Mouse (Mus musculus): ENCODE results near the gene Unc5c. TPM values are rescaled to one million over a fixed set of nuclear protein-coding genes. Genes with fewer than 3 reads are reported as not detected.

The Unc5c gene
- polyA plus RNA-seq, 1 experiment from 2014 or later = 10.2 TPM

DNA sequence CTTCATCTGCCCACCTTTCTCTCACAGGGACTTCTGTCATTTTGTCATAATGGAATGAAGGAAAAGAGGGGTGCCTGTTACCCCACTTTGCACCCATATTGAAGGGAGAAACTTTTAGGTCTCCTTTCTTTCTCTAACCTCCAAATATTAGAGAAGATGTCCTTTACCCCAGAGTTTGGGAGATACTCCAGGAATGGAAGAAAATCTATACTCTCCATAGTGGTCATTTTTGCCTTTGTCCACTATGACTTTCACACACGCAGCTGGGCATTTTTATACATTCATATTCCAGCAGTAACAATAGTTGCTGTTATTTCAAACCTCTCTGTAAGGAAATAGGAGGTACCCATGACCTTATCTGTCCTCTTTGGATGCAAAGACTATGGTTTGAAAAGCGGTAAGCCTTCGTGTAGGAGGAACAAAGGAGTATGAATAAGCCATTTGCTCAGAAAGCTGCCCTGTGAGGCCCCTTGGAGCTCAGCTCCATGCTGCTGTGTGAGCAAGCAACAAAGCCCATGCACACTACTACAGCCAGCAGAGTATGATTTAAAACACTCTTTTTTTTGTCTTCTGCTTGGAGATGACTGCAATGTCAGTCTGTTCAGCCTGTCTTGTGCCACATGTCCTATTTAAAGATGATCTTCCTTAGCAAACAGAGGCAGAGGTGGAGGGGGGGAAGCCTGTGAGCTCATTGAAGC lies 353.7 kb downstream of the Unc5c start:
- Histone ChIP-seq H3K27ac (ENCODE audit: low read length) (peak overlapping the region; percentile 55), H3K9me3 (replicated peaks; ENCODE audit: control insufficient read depth, low read length, poor library complexity, severe bottlenecking) (no peaks in the 10 kb centered on the region), H3K27me3 (ENCODE audit: control insufficient read depth, insufficient read depth, low read depth, low read length) (no peaks in the 10 kb centered on the region), H3K4me2 (ENCODE audit: low read length) (peak overlapping the region; percentile 37), H3K9ac (ENCODE audit: low read depth, low read length) (0 out of 2 replicates have a peak overlapping the region, but pooled peaks have one; percentile 20), H3K4me3 (ENCODE audit: low read depth, low read length) (no peak overlapping the region), H3K36me3 (ENCODE audit: control insufficient read depth, insufficient read depth, low read length) (no peaks in the 10 kb centered on the region), H3K4me1 (ENCODE audit: control insufficient read depth, insufficient read depth, low read length) (peaks cover 12% of the 10 kb centered on the region)
- peak; percentile 59 for ATAC-seq
- 10% methylated on average over 3 of the region's 3 CpGs for WGBS

DNA sequence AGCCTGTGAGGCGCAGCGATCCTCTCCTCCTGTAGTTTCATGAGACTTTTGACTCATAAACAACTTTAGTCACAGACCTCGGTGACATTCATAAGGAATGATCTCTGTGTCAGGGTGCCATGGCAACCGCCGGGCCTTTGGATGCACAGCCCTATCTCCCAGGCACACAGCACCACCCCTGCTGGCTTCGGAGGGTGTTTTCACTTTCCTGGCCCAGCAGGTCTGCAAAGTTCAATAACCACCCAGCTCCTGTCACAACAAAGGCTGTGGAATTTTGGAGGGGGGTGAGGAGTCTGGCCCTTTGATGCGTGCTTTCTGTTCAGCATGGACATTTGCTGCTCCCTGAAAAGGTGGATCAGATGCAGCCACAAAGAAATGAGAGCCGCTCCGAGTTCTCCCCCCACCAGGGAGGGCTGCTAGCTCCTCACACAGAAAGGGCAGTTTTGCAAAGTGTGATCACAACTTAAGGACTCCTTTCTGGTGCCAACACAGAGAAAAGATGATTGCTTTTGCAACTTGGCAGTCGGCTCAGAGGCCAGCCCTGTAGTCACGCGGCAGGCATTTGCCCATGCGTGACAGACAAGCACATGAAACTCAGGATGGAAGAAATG lies 354.4 kb downstream of the Unc5c start:
- Histone ChIP-seq H3K4me3 (ENCODE audit: low read depth, low read length) (no peak overlapping the region), H3K9ac (ENCODE audit: low read depth, low read length) (0 out of 2 replicates have a peak overlapping the region, but pooled peaks have one; percentile 20), H3K9me3 (replicated peaks; ENCODE audit: control insufficient read depth, low read length, poor library complexity, severe bottlenecking) (no peaks in the 10 kb centered on the region), H3K27ac (ENCODE audit: low read length) (peak overlapping the region; percentile 55), H3K27me3 (ENCODE audit: control insufficient read depth, insufficient read depth, low read depth, low read length) (no peaks in the 10 kb centered on the region), H3K4me1 (ENCODE audit: control insufficient read depth, insufficient read depth, low read length) (peaks cover 12% of the 10 kb centered on the region), H3K36me3 (ENCODE audit: control insufficient read depth, insufficient read depth, low read length) (no peaks in the 10 kb centered on the region), H3K4me2 (ENCODE audit: low read length) (peak overlapping the region; percentile 37)
- ATAC-seq = peak; percentile 96
- 3% methylated on average over 13 of the region's 13 CpGs for WGBS

- H3K4me3 ChIP-seq (ENCODE audit: low read depth, low read length) = no peak overlapping the region
- H3K27me3 ChIP-seq (ENCODE audit: control insufficient read depth, insufficient read depth, low read depth, low read length) = no peaks in the 10 kb centered on the region
- H3K9me3 ChIP-seq (replicated peaks; ENCODE audit: control insufficient read depth, low read length, poor library complexity, severe bottlenecking) = no peaks in the 10 kb centered on the region
- WGBS = 94% methylated on average over 5 of the region's 5 CpGs
- no peak overlapping the region for H3K9ac ChIP-seq (ENCODE audit: low read depth, low read length)
- no peak overlapping the region for H3K4me2 ChIP-seq (ENCODE audit: low read length)
- no peaks in the 10 kb centered on the region for H3K36me3 ChIP-seq (ENCODE audit: control insufficient read depth, insufficient read depth, low read length)
- no peak for ATAC-seq
- no peak overlapping the region for H3K27ac ChIP-seq (ENCODE audit: low read length)
- H3K4me1 ChIP-seq (ENCODE audit: control insufficient read depth, insufficient read depth, low read length) = no peaks in the 10 kb centered on the region
Observed at GRCm38 (mm10) chr3:141828301-141828700, 363.3 kb downstream of the Unc5c start.

GRCm38 (mm10) chr3:141831135-141831534 lies 366.1 kb downstream of the Unc5c start:
- Histone ChIP-seq H3K4me2 (ENCODE audit: low read length) (no peak overlapping the region), H3K4me1 (ENCODE audit: control insufficient read depth, insufficient read depth, low read length) (no peaks in the 10 kb centered on the region), H3K27me3 (ENCODE audit: control insufficient read depth, insufficient read depth, low read depth, low read length) (no peaks in the 10 kb centered on the region), H3K36me3 (ENCODE audit: control insufficient read depth, insufficient read depth, low read length) (no peaks in the 10 kb centered on the region), H3K9ac (ENCODE audit: low read depth, low read length) (no peak overlapping the region), H3K27ac (ENCODE audit: low read length) (no peak overlapping the region), H3K9me3 (replicated peaks; ENCODE audit: control insufficient read depth, low read length, poor library complexity, severe bottlenecking) (no peaks in the 10 kb centered on the region), H3K4me3 (ENCODE audit: low read depth, low read length) (no peak overlapping the region)
- WGBS = 14% methylated on average over 3 of the region's 3 CpGs
- ATAC-seq = peak; percentile 83

DNA sequence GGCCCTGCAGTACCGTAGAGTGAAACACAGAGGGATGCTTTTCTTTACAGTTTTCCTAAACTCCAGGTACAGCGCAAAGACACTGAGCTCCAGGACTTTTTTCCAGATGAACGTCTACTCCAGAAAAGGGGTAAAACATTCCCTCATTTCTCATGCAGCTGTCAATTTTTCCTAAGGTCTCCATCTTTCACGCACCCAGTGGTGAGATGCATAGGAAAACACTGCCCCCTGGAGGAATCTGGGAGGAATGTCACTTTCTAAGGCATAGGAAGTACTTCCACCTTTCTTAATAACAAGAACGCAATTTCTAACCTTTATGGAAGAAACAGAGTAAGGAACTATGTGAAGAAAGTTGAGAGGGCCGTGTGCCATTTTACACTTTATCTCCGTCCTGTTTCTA lies 373.8 kb downstream of the Unc5c start:
- peak; percentile 14; the same call in 1 of the 2 replicates for ATAC-seq
- H3K4me2 ChIP-seq (ENCODE audit: low read length) = no peak overlapping the region
- H3K27ac ChIP-seq (ENCODE audit: low read length) = no peak overlapping the region
- H3K9me3 ChIP-seq (replicated peaks; ENCODE audit: control insufficient read depth, low read length, poor library complexity, severe bottlenecking) = no peaks in the 10 kb centered on the region
- no peaks in the 10 kb centered on the region for H3K36me3 ChIP-seq (ENCODE audit: control insufficient read depth, insufficient read depth, low read length)
- H3K4me1 ChIP-seq (ENCODE audit: control insufficient read depth, insufficient read depth, low read length) = no peaks in the 10 kb centered on the region
- WGBS = 40% methylated on average over 7 of the region's 7 CpGs
- no peaks in the 10 kb centered on the region for H3K27me3 ChIP-seq (ENCODE audit: control insufficient read depth, insufficient read depth, low read depth, low read length)
- H3K9ac ChIP-seq (ENCODE audit: low read depth, low read length) = no peak overlapping the region
- H3K4me3 ChIP-seq (ENCODE audit: low read depth, low read length) = no peak overlapping the region

DNA sequence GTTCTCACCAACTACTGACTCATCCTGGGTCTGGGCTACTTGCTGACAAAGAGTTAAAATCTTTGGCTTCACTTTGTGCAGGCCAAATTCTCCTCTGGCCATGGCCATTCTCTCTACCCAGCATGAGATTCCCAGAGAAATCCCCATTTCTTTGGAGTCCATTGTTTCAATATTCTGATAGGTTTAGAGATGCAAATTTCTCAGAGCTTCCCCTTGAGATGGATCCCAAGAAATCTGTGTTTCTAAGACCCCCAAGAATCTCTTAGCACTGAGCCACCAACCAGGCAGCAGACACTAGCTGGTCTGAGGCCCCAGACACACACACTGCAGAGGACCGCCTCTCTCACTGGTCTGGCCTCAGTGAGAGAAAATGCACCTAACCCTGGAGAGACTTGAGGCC lies 384.2 kb downstream of the Unc5c start:
- no peak for ATAC-seq
- no peak overlapping the region for H3K27ac ChIP-seq (ENCODE audit: low read length)
- H3K4me2 ChIP-seq (ENCODE audit: low read length) = no peak overlapping the region
- 15% methylated on average over 1 of the region's 1 CpGs for WGBS
- H3K4me3 ChIP-seq (ENCODE audit: low read depth, low read length) = no peak overlapping the region
- no peaks in the 10 kb centered on the region for H3K36me3 ChIP-seq (ENCODE audit: control insufficient read depth, insufficient read depth, low read length)
- H3K4me1 ChIP-seq (ENCODE audit: control insufficient read depth, insufficient read depth, low read length) = no peaks in the 10 kb centered on the region
- H3K9ac ChIP-seq (ENCODE audit: low read depth, low read length) = no peak overlapping the region
- H3K27me3 ChIP-seq (ENCODE audit: control insufficient read depth, insufficient read depth, low read depth, low read length) = no peaks in the 10 kb centered on the region
- no peaks in the 10 kb centered on the region for H3K9me3 ChIP-seq (replicated peaks; ENCODE audit: control insufficient read depth, low read length, poor library complexity, severe bottlenecking)

DNA sequence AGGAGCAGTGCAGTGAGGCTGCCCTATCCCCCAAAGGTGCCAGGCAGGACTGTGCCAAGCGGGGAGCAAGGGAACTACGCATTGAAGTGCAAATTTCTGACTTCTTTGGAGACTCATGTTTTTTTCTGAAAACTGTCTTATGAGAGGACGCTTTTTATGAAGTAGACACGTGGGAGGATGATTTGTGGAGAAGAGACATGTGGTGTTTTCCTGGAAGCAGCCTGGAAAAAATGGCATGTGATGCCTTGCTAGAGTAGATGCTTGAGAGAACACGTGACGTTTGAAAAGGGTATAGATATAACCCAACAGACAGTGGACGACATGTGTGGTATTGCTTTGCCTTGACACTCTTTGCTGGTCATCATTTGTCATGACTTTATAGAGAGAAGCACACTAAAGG lies 385.1 kb downstream of the Unc5c start:
- ATAC-seq = no peak
- Histone ChIP-seq H3K4me3 (ENCODE audit: low read depth, low read length) (no peak overlapping the region), H3K4me1 (ENCODE audit: control insufficient read depth, insufficient read depth, low read length) (no peaks in the 10 kb centered on the region), H3K9ac (ENCODE audit: low read depth, low read length) (no peak overlapping the region), H3K9me3 (replicated peaks; ENCODE audit: control insufficient read depth, low read length, poor library complexity, severe bottlenecking) (no peaks in the 10 kb centered on the region), H3K27me3 (ENCODE audit: control insufficient read depth, insufficient read depth, low read depth, low read length) (no peaks in the 10 kb centered on the region), H3K27ac (ENCODE audit: low read length) (no peak overlapping the region), H3K4me2 (ENCODE audit: low read length) (no peak overlapping the region), H3K36me3 (ENCODE audit: control insufficient read depth, insufficient read depth, low read length) (no peaks in the 10 kb centered on the region)
- 79% methylated on average over 7 of the region's 7 CpGs for WGBS

DNA sequence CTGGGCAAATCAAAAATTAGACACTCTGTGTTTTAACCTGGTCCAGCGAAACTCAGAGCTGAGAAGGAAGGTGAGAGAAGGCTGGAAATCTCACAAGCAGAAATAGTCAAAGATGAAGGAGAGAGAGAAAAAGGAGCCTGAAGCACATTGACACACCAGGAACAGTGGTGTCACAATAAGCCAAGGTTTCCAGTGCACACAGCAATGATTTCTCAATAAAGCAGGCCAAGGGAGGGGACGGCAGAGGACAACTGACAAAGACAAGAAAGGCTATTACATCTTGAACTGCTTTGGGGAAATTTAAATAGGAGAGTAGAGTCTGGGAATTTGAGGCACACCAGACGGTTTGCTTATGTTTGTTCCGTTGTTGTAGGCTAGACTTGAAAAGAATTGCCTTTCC lies 389.3 kb downstream of the Unc5c start:
- H3K4me2 ChIP-seq (ENCODE audit: low read length) = no peak overlapping the region
- no peaks in the 10 kb centered on the region for H3K4me1 ChIP-seq (ENCODE audit: control insufficient read depth, insufficient read depth, low read length)
- H3K4me3 ChIP-seq (ENCODE audit: low read depth, low read length) = no peak overlapping the region
- ATAC-seq = no peak
- H3K27me3 ChIP-seq (ENCODE audit: control insufficient read depth, insufficient read depth, low read depth, low read length) = no peaks in the 10 kb centered on the region
- H3K36me3 ChIP-seq (ENCODE audit: control insufficient read depth, insufficient read depth, low read length) = no peaks in the 10 kb centered on the region
- H3K9ac ChIP-seq (ENCODE audit: low read depth, low read length) = no peak overlapping the region
- no peaks in the 10 kb centered on the region for H3K9me3 ChIP-seq (replicated peaks; ENCODE audit: control insufficient read depth, low read length, poor library complexity, severe bottlenecking)
- H3K27ac ChIP-seq (ENCODE audit: low read length) = no peak overlapping the region
- WGBS = 78% methylated on average over 4 of the region's 4 CpGs

DNA sequence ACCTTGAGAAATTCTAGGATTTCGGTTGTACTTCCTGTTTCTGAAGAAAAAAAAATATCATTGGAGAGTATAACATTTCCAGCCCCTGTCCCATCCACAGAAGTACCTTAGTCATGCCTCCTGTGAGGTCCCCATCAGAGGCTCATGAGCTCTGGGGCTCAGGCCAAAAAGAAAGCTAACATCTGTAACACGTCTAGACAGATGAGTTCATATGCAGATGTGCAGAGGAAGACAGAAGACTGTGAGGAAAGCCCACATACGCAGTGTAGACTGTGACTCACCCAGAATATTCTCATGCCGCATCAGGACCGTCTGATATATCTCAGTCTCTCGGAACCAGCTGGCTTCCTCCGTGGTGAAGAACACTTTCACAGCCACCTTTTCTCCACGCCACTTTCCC lies 392.1 kb downstream of the Unc5c start:
- Histone ChIP-seq H3K27me3 (ENCODE audit: control insufficient read depth, insufficient read depth, low read depth, low read length) (no peaks in the 10 kb centered on the region), H3K4me1 (ENCODE audit: control insufficient read depth, insufficient read depth, low read length) (no peaks in the 10 kb centered on the region), H3K36me3 (ENCODE audit: control insufficient read depth, insufficient read depth, low read length) (no peaks in the 10 kb centered on the region), H3K27ac (ENCODE audit: low read length) (no peak overlapping the region), H3K4me3 (ENCODE audit: low read depth, low read length) (no peak overlapping the region), H3K9me3 (replicated peaks; ENCODE audit: control insufficient read depth, low read length, poor library complexity, severe bottlenecking) (no peaks in the 10 kb centered on the region), H3K9ac (ENCODE audit: low read depth, low read length) (no peak overlapping the region), H3K4me2 (ENCODE audit: low read length) (no peak overlapping the region)
- ATAC-seq = no peak
- WGBS = 95% methylated on average over 8 of the region's 8 CpGs

Data from midbrain, embryonic 16.5 days (tissue).